Mouse (Mus musculus): Measurements from ENCODE around the gene Cux1.

The Cux1 gene

GRCm38 (mm10) chr5:136422948-136423347, 144.3 kb downstream of the Cux1 start:
- no peak for DNase-seq

- no peak for DNase-seq
These were observed 145.4 kb downstream of the Cux1 start for GRCm38 (mm10) chr5:136421885-136422284.

GRCm38 (mm10) chr5:136421316-136421715, 146.0 kb downstream of the Cux1 start:
- DNase-seq: no peak

GRCm38 (mm10) chr5:136420342-136420741, 146.9 kb downstream of the Cux1 start:
- DNase-seq: no peak

GRCm38 (mm10) chr5:136417891-136418290, 149.4 kb downstream of the Cux1 start:
- DNase-seq: no peak

GRCm38 (mm10) chr5:136414479-136414878, 152.8 kb downstream of the Cux1 start:
- DNase-seq: no peak

GRCm38 (mm10) chr5:136410681-136411181, 156.6 kb downstream of the Cux1 start:
- DNase-seq: no peak

- no peak for DNase-seq
These were observed 160.9 kb downstream of the Cux1 start for GRCm38 (mm10) chr5:136406357-136406756.

- DNase-seq: peak; percentile 81 to 93
These were observed 163.7 kb downstream of the Cux1 start for GRCm38 (mm10) chr5:136403565-136403961.

GRCm38 (mm10) chr5:136402622-136403564, 164.4 kb downstream of the Cux1 start:
- DNase-seq: peak; percentile 18 to 59

GRCm38 (mm10) chr5:136398706-136399105, 168.6 kb downstream of the Cux1 start:
- DNase-seq: no peak

- DNase-seq: no peak
These were observed 170.6 kb downstream of the Cux1 start for GRCm38 (mm10) chr5:136396699-136397098.

- DNase-seq: peak; percentile 58 to 81
These were observed 171.0 kb downstream of the Cux1 start for GRCm38 (mm10) chr5:136396256-136396655.

GRCm38 (mm10) chr5:136395600-136396195, 171.6 kb downstream of the Cux1 start:
- peak; percentile 33 to 43 for DNase-seq

GRCm38 (mm10) chr5:136394517-136395212, 172.6 kb downstream of the Cux1 start:
- DNase-seq: peak; percentile 55 to 78

- peak in 1 of 2 experiments; percentile 51 for DNase-seq
These were observed 173.7 kb downstream of the Cux1 start for GRCm38 (mm10) chr5:136393621-136394020.

GRCm38 (mm10) chr5:136386757-136387156, 180.5 kb downstream of the Cux1 start:
- no peak for DNase-seq

- DNase-seq: no peak
These were observed 182.1 kb downstream of the Cux1 start for GRCm38 (mm10) chr5:136385161-136385560.

GRCm38 (mm10) chr5:136382261-136383005, 184.9 kb downstream of the Cux1 start:
- DNase-seq: peak; percentile 37 to 52

GRCm38 (mm10) chr5:136379405-136379804, 187.9 kb downstream of the Cux1 start:
- no peak for DNase-seq

- no peak for DNase-seq
These were observed 190.2 kb downstream of the Cux1 start for GRCm38 (mm10) chr5:136377101-136377500.

- DNase-seq: no peak
These were observed 191.9 kb downstream of the Cux1 start for GRCm38 (mm10) chr5:136375350-136375749.

Measured in lung, postnatal 4 days (tissue).